Mouse (Mus musculus): ENCODE data around the gene 4930402F06Rik.

Gene 4930402F06Rik

GRCm38 (mm10) chr2:35412810-35413209 lies 15.8 kb upstream of the 4930402F06Rik start:
- DNase-seq, result no peak

DNA sequence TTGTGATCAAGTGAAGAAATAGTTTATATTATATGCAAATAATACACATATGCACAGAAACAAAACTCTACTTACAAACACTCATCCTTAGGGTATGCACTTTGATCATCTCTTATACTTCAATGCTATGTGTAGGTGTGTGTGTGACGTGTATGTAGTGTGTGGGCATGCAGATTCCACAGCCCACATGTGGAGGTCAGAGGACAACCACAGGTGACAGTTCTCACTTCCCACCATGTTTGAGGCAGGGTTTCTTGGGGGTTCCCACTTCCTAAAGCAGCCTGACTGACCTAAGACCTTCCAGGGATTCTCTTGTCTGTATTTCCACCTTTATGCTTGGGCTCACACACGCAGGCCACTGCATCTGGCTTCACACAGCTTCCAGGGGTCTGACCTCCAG lies 15.3 kb upstream of the 4930402F06Rik start:
- DNase-seq, result no peak

- no peak for DNase-seq
Observed at GRCm38 (mm10) chr2:35411640-35412190, 14.7 kb upstream of the 4930402F06Rik start.

- no peak for DNase-seq
Observed at GRCm38 (mm10) chr2:35409466-35409865, 12.5 kb upstream of the 4930402F06Rik start.

GRCm38 (mm10) chr2:35408409-35409110 lies 11.6 kb upstream of the 4930402F06Rik start:
- DNase-seq, result no peak

GRCm38 (mm10) chr2:35407878-35408277 lies 10.9 kb upstream of the 4930402F06Rik start:
- DNase-seq, result no peak

- no peak for DNase-seq
Observed at GRCm38 (mm10) chr2:35407266-35407665, 10.3 kb upstream of the 4930402F06Rik start.

DNA sequence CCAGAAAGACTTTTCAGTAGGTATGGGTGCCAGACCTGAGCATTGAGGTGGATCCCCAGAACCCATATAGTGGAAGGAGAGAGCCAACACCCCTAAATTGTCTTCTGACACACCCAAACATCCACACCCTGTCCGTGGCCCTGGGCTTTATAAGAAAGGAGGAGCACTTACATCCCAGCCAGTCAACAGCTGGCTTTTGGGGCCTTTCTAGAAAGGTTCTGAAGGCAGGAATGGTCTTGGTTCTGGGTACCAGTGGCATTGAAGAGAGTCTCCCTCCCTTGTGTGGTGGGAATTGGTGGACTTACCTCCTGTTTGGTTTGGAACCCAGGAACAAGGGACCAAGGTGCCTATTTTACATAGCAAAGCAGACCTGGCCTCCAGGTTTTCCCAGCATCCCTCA lies 9.6 kb upstream of the 4930402F06Rik start:
- no peak for DNase-seq

DNA sequence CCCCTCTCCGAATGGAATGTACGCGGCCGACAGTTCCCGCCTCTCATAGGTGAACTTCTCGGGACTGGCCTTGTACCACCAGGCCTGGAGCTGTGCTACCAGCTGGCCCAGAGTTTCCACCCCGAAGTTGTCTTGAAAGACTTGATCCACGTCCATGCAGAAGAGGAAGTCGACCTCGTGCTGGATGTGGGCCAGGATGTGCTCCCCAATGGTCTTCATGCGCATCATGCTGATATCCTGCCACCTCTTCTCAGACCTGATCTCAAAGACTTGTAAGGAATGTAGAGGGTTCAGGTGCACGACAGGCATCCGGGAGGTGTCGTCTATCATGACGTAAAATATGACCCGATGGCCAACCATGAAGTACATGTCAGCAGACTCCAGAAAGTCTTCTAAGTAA lies 5.4 kb upstream of the 4930402F06Rik start:
- DNase-seq, result no peak

DNA sequence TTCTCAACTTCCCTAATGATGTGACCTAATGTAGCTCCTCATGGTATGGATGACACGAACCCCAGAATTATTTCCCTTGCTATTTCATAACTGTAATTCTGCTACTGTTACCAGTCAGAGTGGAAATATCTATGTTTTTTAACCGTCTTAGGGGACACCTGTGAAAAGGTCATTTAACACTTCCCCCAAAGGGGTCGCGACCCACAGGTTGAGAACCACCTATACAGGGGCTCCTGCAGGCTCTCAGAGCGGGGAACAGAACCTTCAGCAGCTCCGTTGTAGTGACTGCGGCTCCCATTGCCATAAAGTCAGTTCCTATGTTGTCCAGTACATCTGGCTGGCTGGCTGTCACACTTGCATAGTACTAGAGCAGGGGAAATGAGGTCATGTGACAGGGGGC lies 3.8 kb upstream of the 4930402F06Rik start:
- no peak for DNase-seq

- DNase-seq, result no peak
Observed at GRCm38 (mm10) chr2:35398184-35398828, 1.3 kb upstream of the 4930402F06Rik start.

DNA sequence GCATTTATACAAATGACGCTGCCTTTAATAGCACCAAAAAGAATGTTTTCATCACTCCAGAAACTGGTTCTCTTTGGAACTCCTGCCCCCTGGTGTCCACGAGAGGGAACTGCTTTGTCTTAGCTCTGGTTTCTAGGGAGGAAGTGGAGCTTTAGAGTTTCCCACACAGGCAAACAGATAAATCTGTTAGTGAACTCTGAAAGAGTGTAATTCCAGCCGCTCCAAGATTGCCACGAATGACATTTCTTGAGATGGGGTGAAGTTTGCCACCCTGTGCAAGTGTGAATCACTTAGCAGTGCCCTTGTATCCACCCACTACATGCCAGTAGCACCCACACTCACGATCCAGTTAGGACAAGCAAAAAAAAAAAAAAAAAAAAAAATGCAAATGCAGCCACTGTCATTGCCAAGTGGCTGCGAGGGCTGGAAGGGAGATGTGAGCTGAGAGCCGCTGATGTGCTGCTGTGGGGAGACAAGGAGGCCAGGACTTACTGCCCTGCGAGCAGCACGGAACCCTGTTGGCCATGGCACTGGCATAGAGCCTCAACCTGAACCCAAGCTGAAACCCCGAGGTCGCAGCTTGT lies 707 bp upstream of the 4930402F06Rik start:
- peak; percentile 73 for DNase-seq

GRCm38 (mm10) chr2:35385441-35385871 lies 11.5 kb downstream of the 4930402F06Rik start:
- no peak for DNase-seq

DNA sequence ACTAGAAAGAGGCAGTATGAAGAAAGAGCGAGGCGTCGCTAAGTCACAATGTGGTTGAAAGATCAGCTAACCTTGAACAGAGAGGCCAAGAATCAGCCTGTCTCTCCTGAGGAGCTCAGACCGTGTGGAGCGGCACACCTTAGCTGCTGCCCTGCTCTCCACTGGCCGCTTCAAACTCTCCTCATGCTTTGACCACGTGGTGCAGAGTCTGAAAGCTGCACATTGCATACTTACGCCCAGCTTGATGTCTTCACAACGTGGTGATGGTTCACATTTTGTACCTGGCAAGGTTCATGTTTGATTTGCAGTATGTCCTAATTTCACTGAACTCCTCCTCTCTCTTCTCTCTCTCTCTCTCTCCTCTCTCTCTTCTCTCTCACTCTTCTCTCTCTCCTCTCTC lies 17.7 kb downstream of the 4930402F06Rik start:
- DNase-seq, result no peak

GRCm38 (mm10) chr2:35377600-35377999 lies 19.4 kb downstream of the 4930402F06Rik start:
- no peak for DNase-seq

- peak; percentile 49 for DNase-seq
Observed at GRCm38 (mm10) chr2:35373003-35373402, 24.0 kb downstream of the 4930402F06Rik start.

- DNase-seq, result no peak
Observed at GRCm38 (mm10) chr2:35370686-35371085, 26.3 kb downstream of the 4930402F06Rik start.

DNA sequence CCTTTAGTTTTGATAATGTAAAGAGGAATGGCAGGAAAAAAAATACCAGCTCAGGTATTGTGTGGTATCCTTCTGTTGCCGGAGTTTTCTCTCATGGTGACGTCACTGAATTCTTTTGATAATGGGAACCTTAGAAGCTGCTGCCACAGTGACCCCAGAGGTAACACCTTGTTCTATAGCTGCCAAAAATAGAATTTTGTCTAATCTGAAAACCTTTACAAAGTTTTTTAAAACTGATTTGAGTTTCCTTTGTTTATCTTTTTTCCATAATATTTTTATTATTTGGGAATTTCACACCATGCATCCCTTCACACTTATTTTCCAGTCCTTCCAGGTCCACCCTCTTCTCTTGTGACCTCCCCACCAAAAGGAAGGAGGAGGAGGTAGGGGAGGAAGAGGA lies 29.3 kb downstream of the 4930402F06Rik start, which contains the start of gene 4930568D16Rik:
Gene 4930568D16Rik, minus strand, starts transcription at position 101 of the 400 bp plus-strand sequence.
- no peak for DNase-seq

DNA sequence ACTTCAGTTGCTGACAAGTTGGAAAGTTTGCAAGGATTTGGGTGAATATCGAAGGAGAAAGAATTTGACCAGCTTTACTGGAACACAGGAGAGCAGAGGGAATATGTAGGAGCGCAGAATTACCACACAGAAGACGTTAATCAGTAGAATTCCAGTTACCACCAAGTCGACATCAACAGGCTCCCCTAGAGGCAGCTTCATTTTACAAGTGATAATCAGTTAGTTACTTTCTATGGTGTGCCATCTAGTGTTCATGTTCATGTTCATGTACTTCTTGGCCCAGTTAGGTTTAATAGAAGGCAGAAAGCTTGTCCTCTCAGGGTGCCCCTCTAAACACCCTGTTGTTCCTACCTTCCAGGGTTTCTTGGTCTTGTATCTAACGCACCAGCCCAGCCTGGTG lies 47.8 kb downstream of the 4930402F06Rik start:
- no peak for DNase-seq

DNA sequence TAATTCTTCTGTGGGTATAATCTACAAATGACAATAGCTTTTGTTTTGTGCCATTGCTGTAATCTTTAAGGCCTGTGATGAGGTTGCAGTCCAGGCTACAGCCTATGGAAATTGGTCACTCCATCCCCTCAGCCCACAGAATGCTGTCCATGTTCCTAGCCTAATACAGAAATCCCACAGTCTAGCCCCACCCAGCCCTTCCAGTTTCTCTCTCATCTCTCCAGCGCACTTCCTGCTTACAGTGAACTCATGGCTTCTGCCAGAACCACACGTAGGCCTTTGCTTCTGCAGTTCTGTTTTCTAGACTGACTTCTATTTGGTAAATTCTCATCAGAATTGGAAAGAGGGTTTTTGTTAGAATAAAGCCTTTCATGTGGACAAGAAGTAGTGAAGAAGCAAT lies 51.0 kb downstream of the 4930402F06Rik start:
- no peak for DNase-seq

DNA sequence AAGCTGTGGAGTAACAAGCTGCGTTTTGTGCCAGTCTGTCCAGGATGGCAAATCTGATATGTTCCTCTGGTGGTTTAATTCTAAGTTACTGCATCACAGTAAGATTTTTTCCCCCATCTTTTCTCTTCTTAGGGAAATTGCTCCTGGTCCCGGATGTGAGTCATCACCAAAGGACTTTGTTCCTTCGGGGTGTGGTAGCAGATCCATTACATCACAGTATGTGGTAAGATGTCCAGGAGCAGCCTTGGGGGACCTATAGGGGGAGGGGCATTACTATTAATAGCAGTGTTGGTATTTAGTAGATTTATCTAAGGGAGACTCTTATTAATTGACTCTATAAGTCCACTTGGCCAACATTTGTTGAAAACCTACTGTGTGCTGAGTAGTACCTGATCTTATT lies 54.4 kb downstream of the 4930402F06Rik start:
- DNase-seq, result no peak

DNA sequence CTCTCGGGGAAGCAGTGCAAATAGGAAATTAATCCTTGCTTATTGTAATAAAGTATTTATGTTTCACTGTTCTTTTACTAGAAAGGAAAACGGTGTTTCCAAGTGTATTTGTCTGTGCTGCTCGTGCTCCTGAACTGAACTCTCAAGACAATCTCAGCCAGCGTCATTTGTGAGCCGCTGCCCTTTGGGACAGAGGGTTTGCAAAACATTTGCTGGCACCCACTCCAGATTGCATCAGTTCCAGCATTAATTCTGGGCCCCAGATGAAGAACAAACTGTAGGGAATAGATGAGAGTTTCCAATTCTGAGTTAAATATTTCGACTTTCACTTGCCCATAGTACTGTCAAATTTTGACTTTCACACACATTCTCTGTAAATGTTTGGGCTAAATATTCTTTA lies 58.3 kb downstream of the 4930402F06Rik start:
- DNase-seq, result peak; percentile 74

DNA sequence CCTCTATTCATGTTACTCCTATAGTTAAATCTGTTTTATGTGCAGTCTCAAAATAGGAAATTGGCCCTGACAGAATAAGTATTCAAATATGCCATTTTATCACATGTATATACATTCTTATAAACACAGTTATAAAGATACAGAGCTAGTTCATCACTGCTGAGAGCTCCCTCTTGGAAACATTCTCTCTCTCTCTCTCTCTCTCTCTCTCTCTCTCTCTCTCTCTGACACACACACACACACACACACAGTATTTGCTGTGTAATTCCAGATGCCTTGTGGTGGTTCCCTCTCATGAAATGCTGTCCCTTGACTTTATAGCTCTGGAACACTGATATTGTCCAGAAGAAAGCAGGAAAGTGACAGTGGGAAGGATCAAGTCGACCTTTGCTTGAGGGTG lies 58.9 kb downstream of the 4930402F06Rik start:
- DNase-seq, result no peak

DNA sequence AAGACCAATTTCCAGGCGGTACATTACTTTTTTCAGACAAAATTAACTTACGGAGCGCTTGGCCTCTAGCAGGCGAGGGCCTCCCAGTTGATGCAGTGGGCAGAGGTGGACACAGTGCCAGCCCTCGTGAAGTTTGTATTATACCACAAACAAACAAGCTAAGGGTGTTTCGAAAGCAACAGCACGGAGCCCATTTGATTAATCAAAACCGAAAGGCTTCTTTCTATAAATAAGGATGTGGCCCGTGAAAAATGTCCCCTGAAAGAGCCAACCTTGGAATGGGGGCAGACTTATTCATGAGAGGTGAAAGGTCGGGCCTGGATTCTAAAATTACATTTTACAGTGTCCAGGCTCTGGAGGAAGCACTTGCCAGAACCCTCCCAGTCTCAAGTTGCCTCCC lies 59.6 kb downstream of the 4930402F06Rik start:
- peak; percentile 41 for DNase-seq
